Mouse (Mus musculus): Measurements from ENCODE around the gene Ralb. TPM values are rescaled to one million over a fixed set of nuclear protein-coding genes. Genes with fewer than 3 reads are reported as not detected.

Ralb gene
- polyA plus RNA-seq, 1 experiment from 2014 or later = 62.1 TPM

GRCm38 (mm10) chr1:119485825-119486224, 18.8 kb downstream of the Ralb start:
- no peak overlapping the region for H3K4me2 ChIP-seq
- H3K27me3 ChIP-seq (replicated peaks) = no peaks in the 10 kb centered on the region
- ATAC-seq (replicated peaks) = no peak
- H3K9ac ChIP-seq = no peak overlapping the region
- no peak overlapping the region for H3K4me3 ChIP-seq
- no peak overlapping the region for H3K27ac ChIP-seq
- H3K4me1 ChIP-seq = peaks cover 2% of the 10 kb centered on the region; the same call in 1 of the 2 replicates
- H3K36me3 ChIP-seq (replicated peaks) = no peaks in the 10 kb centered on the region
- 18% methylated on average over 2 of the region's 2 CpGs for WGBS
- no peaks in the 10 kb centered on the region for H3K9me3 ChIP-seq

- peaks cover 2% of the 10 kb centered on the region; the same call in 1 of the 2 replicates for H3K4me1 ChIP-seq
- 66% methylated on average over 3 of the region's 3 CpGs for WGBS
- no peaks in the 10 kb centered on the region for H3K36me3 ChIP-seq (replicated peaks)
- no peaks in the 10 kb centered on the region for H3K9me3 ChIP-seq
- no peak overlapping the region for H3K27ac ChIP-seq
- H3K9ac ChIP-seq = no peak overlapping the region
- H3K4me2 ChIP-seq = no peak overlapping the region
- peak; percentile 63; the same call in 1 of the 2 replicates for ATAC-seq (replicated peaks)
- H3K27me3 ChIP-seq (replicated peaks) = no peaks in the 10 kb centered on the region
- no peak overlapping the region for H3K4me3 ChIP-seq
These were observed 20.1 kb downstream of the Ralb start for GRCm38 (mm10) chr1:119484457-119484856.

DNA sequence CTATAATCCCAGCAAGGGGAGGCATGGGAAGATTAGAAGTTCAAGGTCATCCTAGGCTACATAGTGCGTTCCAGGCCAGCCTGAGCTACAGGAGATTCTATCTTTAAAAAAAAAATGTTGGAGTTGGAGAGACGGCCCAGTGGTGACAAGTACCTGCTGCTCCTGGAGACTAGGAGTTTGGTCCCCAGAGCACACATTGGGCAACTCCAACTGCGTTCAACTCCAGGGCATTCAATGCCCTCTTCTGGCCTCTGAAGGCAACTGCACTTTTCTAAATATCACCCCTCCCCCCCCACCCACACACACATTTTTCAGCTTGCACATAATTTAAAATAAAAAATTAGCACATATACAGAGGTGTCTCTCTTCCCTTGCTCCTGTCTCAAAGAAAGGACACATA, 21.7 kb downstream of the Ralb start:
- Histone ChIP-seq H3K4me2 (no peak overlapping the region), H3K27me3 (replicated peaks) (no peaks in the 10 kb centered on the region), H3K4me3 (no peak overlapping the region), H3K9me3 (no peaks in the 10 kb centered on the region), H3K27ac (no peak overlapping the region), H3K9ac (no peak overlapping the region), H3K4me1 (peaks cover 2% of the 10 kb centered on the region; the same call in 1 of the 2 replicates), H3K36me3 (replicated peaks) (no peaks in the 10 kb centered on the region)
- 58% methylated on average over 3 of the region's 3 CpGs for WGBS
- no peak for ATAC-seq (replicated peaks)

- Histone ChIP-seq H3K4me2 (no peak overlapping the region), H3K9ac (no peak overlapping the region), H3K36me3 (replicated peaks) (no peaks in the 10 kb centered on the region), H3K9me3 (no peaks in the 10 kb centered on the region), H3K27ac (no peak overlapping the region), H3K4me1 (no peaks in the 10 kb centered on the region), H3K27me3 (replicated peaks) (no peaks in the 10 kb centered on the region), H3K4me3 (no peak overlapping the region)
- ATAC-seq (replicated peaks) = no peak
- 94% methylated on average over 7 of the region's 7 CpGs for WGBS
These were observed 23.2 kb downstream of the Ralb start for GRCm38 (mm10) chr1:119481205-119481932.

- no peaks in the 10 kb centered on the region for H3K36me3 ChIP-seq (replicated peaks)
- no peak for ATAC-seq (replicated peaks)
- H3K9me3 ChIP-seq = no peaks in the 10 kb centered on the region
- H3K9ac ChIP-seq = no peak overlapping the region
- H3K4me3 ChIP-seq = no peak overlapping the region
- 95% methylated on average over 8 of the region's 8 CpGs for WGBS
- no peaks in the 10 kb centered on the region for H3K27me3 ChIP-seq (replicated peaks)
- no peaks in the 10 kb centered on the region for H3K4me1 ChIP-seq
- no peak overlapping the region for H3K27ac ChIP-seq
- H3K4me2 ChIP-seq = no peak overlapping the region
These were observed 23.9 kb downstream of the Ralb start for GRCm38 (mm10) chr1:119480678-119481077.

GRCm38 (mm10) chr1:119479641-119480040, 25.0 kb downstream of the Ralb start:
- no peak overlapping the region for H3K4me2 ChIP-seq
- no peak overlapping the region for H3K4me3 ChIP-seq
- no peaks in the 10 kb centered on the region for H3K4me1 ChIP-seq
- no peak overlapping the region for H3K27ac ChIP-seq
- 82% methylated on average over 4 of the region's 4 CpGs for WGBS
- H3K27me3 ChIP-seq (replicated peaks) = no peaks in the 10 kb centered on the region
- no peak overlapping the region for H3K9ac ChIP-seq
- ATAC-seq (replicated peaks) = no peak
- peaks cover 6% of the 10 kb centered on the region; the same call in 1 of the 2 replicates for H3K36me3 ChIP-seq (replicated peaks)
- H3K9me3 ChIP-seq = no peaks in the 10 kb centered on the region

DNA sequence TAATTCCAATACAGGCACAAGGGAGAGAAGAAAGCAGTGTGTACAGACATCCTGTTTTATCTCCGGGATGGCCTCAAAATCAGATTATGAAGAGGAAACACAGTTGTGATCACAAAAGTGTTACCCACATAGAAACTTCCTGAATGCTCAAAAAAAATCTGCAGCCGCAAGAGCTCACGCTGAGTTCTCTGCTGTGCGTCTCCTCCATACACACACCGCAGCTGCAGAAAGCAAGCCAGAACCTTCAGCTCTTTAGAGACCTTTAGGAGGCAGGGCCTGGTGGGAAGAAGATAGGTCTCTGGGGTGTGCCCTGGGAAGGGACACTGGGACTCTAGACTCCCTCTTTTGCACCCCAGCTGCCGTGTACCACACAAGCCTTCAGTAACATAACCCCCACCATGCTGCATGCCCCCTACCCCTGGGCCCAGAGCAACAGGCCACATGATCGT, 27.7 kb downstream of the Ralb start:
- Histone ChIP-seq H3K4me1 (0 out of 2 replicates have a peak, but pooled peaks cover 8% of the 10 kb centered on the region), H3K9me3 (no peaks in the 10 kb centered on the region), H3K9ac (no peak overlapping the region), H3K4me3 (no peak overlapping the region), H3K36me3 (replicated peaks) (peaks cover 9% of the 10 kb centered on the region; the same call in 1 of the 2 replicates), H3K27me3 (replicated peaks) (no peaks in the 10 kb centered on the region), H3K4me2 (no peak overlapping the region), H3K27ac (no peak overlapping the region)
- no peak for ATAC-seq (replicated peaks)
- 84% methylated on average over 7 of the region's 7 CpGs for WGBS

DNA sequence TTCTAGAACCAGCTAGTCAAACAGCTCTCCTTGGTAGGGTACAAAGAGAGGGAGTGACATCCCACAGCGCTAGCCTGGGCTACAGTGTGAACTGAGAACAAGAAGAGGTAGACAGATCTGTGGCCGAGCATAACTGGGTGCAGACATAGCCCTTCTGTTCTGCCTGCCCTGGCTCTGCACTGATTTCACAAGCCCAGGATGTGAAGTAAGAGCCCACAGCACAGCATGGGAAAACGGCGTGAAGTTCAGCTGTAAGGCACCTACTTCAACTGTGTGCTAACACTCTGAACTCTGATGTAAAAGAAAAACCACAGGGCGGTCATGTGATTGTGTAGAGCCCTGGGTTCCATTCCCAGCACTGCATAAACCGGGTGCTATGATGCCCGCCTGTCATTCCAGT, 29.9 kb downstream of the Ralb start:
- Histone ChIP-seq H3K9me3 (no peaks in the 10 kb centered on the region), H3K27me3 (replicated peaks) (no peaks in the 10 kb centered on the region), H3K36me3 (replicated peaks) (peaks cover 9% of the 10 kb centered on the region; the same call in 1 of the 2 replicates), H3K4me3 (no peak overlapping the region), H3K4me2 (no peak overlapping the region), H3K4me1 (0 out of 2 replicates have a peak, but pooled peaks cover 11% of the 10 kb centered on the region), H3K27ac (no peak overlapping the region), H3K9ac (no peak overlapping the region)
- ATAC-seq (replicated peaks) = no peak
- WGBS = 90% methylated on average over 7 of the region's 7 CpGs

DNA sequence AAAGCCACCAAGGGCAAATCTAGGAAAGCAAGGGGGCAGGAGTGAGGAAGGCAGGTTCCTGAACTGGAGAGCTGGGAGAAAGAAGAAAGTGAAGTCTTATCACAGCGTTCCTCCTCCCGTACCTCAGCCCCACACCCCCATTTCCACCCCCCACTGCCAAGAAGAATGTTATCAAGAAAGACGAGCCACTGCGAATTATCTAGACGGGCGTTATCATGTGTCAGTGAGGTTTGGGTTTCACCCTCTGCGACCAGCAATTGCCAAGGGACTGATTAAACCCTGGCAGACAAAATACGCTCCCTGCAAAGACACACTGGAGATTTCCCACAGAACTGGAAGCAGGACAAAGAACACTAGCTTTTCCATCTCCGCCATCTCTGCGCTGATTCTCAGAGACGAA, 31.9 kb downstream of the Ralb start:
- Histone ChIP-seq H3K27ac (peak overlapping the region; percentile 47; the same call in 1 of the 2 replicates), H3K36me3 (replicated peaks) (peaks cover 9% of the 10 kb centered on the region; the same call in 1 of the 2 replicates), H3K9me3 (no peaks in the 10 kb centered on the region), H3K4me2 (no peak overlapping the region), H3K27me3 (replicated peaks) (no peaks in the 10 kb centered on the region), H3K4me1 (0 out of 2 replicates have a peak, but pooled peaks cover 11% of the 10 kb centered on the region), H3K4me3 (no peak overlapping the region), H3K9ac (no peak overlapping the region)
- 34% methylated on average over 11 of the region's 11 CpGs for WGBS
- ATAC-seq (replicated peaks) = peak; percentile 28; the same call in 1 of the 2 replicates

DNA sequence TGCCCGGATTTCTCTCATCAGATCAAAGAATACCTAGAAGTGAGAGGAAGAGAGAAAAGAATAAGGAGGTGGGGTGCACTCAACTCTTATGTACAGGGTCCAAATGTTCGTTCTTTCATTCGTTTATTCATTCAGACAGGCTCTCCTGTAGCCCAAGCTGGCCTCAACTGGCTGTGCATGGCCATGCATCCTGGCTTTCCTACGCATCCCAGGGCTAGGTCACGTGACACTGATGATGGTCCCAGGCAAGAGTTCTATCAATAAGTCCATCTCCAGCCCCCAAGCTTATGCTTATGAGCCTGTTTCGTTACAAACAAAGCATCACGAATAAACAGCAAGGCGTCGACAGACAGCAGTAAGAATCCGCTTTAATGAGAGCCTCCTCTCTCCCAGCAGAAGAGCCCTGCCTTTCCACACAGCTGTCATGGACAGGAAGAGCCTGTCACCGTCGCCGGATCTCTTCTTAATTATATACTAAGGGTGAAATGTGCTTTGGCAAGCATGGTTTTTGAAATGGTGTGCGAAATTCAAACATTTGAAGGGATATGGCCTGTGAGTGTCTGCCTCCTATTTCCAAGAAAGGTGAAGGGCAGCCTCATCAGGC, 32.7 kb downstream of the Ralb start:
- no peak overlapping the region for H3K4me3 ChIP-seq
- no peaks in the 10 kb centered on the region for H3K9me3 ChIP-seq
- peaks cover 9% of the 10 kb centered on the region; the same call in 1 of the 2 replicates for H3K36me3 ChIP-seq (replicated peaks)
- no peak overlapping the region for H3K4me2 ChIP-seq
- H3K4me1 ChIP-seq = 0 out of 2 replicates have a peak, but pooled peaks cover 11% of the 10 kb centered on the region
- H3K27me3 ChIP-seq (replicated peaks) = no peaks in the 10 kb centered on the region
- H3K27ac ChIP-seq = 0 out of 2 replicates have a peak overlapping the region, but pooled peaks have one; percentile 26
- peak; percentile 53 for ATAC-seq (replicated peaks)
- no peak overlapping the region for H3K9ac ChIP-seq
- WGBS = 48% methylated on average over 14 of the region's 14 CpGs

- H3K27me3 ChIP-seq (replicated peaks) = no peaks in the 10 kb centered on the region
- H3K36me3 ChIP-seq (replicated peaks) = no peaks in the 10 kb centered on the region
- H3K9me3 ChIP-seq = no peaks in the 10 kb centered on the region
- no peak overlapping the region for H3K4me3 ChIP-seq
- H3K9ac ChIP-seq = no peak overlapping the region
- no peak overlapping the region for H3K27ac ChIP-seq
- ATAC-seq (replicated peaks) = no peak
- no peak overlapping the region for H3K4me2 ChIP-seq
- WGBS = 43% methylated on average over 2 of the region's 2 CpGs
- H3K4me1 ChIP-seq = no peaks in the 10 kb centered on the region
These were observed 41.2 kb downstream of the Ralb start for GRCm38 (mm10) chr1:119463386-119463785.

GRCm38 (mm10) chr1:119460062-119460461, 44.5 kb downstream of the Ralb start:
- Histone ChIP-seq H3K27ac (no peak overlapping the region), H3K4me1 (0 out of 2 replicates have a peak, but pooled peaks cover 4% of the 10 kb centered on the region), H3K4me2 (no peak overlapping the region), H3K27me3 (replicated peaks) (no peaks in the 10 kb centered on the region), H3K4me3 (no peak overlapping the region), H3K9me3 (no peaks in the 10 kb centered on the region), H3K9ac (no peak overlapping the region), H3K36me3 (replicated peaks) (no peaks in the 10 kb centered on the region)
- WGBS = 64% methylated on average over 2 of the region's 2 CpGs
- ATAC-seq (replicated peaks) = no peak
